Mouse (Mus musculus) bone marrow macrophage, adult 2 months (primary cell): Measurements from ENCODE around the gene Col9a1. TPM values are rescaled to one million over a fixed set of nuclear protein-coding genes. Genes with fewer than 3 reads are reported as not detected.

ENCODE experiments used
- H3K27ac ChIP-seq: 2 replicates; pipeline ENCODE4 v1.5.1; 2012; ENCODE audit warnings: low read depth, low read length; ENCODE audit not compliant: insufficient read depth
- H3K4me1 ChIP-seq: 2 replicates; pipeline ENCODE4 v1.6.1; 2012; ENCODE audit warnings: low read length; ENCODE audit not compliant: control insufficient read depth, insufficient read depth
- H3K4me3 ChIP-seq: 2 replicates; pipeline ENCODE4 v1.5.1; 2012; ENCODE audit warnings: mild to moderate bottlenecking, low read length, moderate library complexity; ENCODE audit not compliant: insufficient read depth
- CTCF ChIP-seq: IDR thresholded peaks from 2 replicates; pipeline ENCODE4 v1.5.1; 2012; ENCODE audit warnings: low read depth, mild to moderate bottlenecking, low read length, moderate library complexity
- POLR2A ChIP-seq: IDR thresholded peaks from 2 replicates; pipeline ENCODE4 v1.6.1; 2012; ENCODE audit warnings: mild to moderate bottlenecking, low read depth, low read length, borderline replicate concordance
- polyA plus RNA-seq: library from polyadenylated mRNA; stranded (reverse); fragments of >200 nt; gene quantifications from 2 replicates; pipeline ENCODE4 v1.2.4, GENCODE M21; 2012; ENCODE audit not compliant: missing spikeins, insufficient read depth, insufficient read length

The Col9a1 gene
- polyA plus RNA-seq, 1 experiment = not detected

DNA sequence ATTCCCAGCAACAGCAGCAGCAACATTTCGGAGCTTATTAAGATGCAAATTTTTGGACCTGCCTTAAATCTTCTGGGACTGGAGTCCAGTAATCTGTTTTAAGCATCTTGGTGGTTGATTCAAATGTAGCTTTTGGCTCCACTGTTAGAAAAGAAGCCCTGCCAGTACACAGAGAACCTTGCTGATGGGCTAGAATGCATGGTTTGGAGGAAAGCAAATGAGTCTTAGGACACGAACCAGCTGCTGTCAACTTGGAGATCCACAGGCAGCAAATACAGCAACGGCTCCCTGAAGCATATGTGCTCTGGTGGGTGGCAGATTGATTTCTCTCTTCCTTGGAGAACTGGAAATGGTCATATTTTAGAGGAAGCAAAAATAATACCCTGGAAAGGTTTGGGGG, 4.8 kb upstream of the Col9a1 start:
- TF ChIP-seq POLR2A (no peak), CTCF (no peak)
- H3K4me1 ChIP-seq = no peaks in the 10 kb centered on the region
- H3K27ac ChIP-seq = no peak overlapping the region
- H3K4me3 ChIP-seq = no peak overlapping the region

DNA sequence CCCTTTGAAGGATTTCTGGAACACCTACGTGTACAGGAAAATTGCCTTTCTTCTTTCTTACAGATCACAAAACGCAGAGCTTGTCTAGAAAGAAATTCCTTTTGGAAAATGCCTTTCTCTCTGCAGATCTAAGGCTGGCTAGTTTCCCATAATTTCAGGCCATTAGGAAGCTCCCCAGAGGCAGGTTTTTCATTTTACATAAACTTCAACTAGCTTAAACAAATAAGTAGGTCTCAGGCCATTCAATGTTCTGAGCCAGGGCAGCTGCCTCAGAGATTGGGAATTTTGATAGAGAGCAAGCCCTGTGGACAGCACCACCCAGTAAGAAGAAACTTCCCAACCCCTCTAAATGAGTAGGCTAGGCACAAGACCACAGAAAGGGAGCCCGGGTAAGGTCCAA, 1.6 kb upstream of the Col9a1 start:
- Histone ChIP-seq H3K4me1 (no peaks in the 10 kb centered on the region), H3K27ac (no peak overlapping the region), H3K4me3 (no peak overlapping the region)
- TF ChIP-seq CTCF (no peak), POLR2A (no peak)

DNA sequence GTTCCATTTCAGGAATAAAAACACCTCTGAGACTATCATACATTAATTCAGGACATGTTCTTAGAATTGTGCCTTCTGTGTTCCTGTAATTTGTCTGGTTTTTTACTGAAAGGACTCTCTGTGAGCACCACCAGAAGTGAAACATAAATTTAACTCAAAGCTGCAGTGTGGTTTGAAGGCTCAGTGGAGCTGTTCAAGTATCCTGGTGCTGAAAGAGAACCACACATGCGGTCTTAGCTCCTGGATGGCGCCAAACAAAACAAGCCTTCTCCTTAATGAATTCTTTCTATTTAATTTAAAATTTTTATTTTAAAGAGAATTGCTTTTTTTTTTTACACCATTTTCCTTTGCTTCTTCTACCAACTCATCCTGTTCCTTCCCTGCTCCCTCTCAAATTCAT, 2.4 kb downstream of the Col9a1 start:
- no peak overlapping the region for H3K4me3 ChIP-seq

DNA sequence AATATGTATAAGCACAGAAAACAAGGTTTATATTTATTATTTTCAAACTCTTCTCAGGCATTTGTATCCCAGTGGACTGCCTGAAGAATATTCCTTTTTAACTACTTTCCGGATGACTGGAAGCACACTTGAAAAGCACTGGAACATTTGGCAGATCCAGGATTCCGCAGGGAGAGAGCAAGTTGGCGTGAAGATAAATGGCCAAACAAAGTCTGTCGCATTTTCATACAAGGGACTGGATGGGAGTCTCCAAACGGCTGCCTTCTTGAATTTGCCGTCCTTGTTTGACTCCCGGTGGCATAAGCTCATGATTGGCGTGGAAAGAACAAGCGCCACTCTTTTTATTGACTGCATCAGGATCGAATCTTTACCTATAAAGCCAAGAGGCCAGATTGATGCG, 7.6 kb downstream of the Col9a1 start:
- no peaks in the 10 kb centered on the region for H3K4me1 ChIP-seq
- no peak for TF ChIP-seq POLR2A
- TF ChIP-seq CTCF = no peak
- no peak overlapping the region for H3K27ac ChIP-seq

More for the DNA sequence above, 2.4 kb downstream of the Col9a1 start:
- no peaks in the 10 kb centered on the region for H3K4me1 ChIP-seq
- TF ChIP-seq CTCF (no peak), POLR2A (no peak)
- no peak overlapping the region for H3K27ac ChIP-seq

DNA sequence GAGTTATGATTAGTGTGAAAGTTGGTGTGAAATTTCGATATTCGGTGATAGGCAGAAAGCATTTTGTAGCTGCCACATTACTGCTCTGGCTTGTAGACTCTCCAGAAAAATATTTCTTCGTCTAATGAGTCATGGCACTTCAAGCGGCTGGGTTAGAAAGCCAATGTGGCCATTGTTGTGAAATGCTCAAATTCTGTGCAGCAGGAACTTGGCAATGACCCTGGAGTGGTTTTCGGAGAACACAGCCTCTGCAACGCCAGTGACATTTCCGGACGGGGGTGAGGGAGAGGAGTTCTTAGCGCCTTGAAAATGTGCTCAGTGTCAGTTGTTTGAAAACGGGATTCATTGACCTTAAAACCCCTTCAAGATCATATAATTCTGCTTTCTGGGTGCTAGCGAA, 9.6 kb downstream of the Col9a1 start:
- no peak overlapping the region for H3K4me3 ChIP-seq
- H3K4me1 ChIP-seq = no peaks in the 10 kb centered on the region
- TF ChIP-seq POLR2A = no peak
- no peak for TF ChIP-seq CTCF
- H3K27ac ChIP-seq = no peak overlapping the region

More for the DNA sequence above, 7.6 kb downstream of the Col9a1 start:
- H3K4me3 ChIP-seq = no peak overlapping the region

DNA sequence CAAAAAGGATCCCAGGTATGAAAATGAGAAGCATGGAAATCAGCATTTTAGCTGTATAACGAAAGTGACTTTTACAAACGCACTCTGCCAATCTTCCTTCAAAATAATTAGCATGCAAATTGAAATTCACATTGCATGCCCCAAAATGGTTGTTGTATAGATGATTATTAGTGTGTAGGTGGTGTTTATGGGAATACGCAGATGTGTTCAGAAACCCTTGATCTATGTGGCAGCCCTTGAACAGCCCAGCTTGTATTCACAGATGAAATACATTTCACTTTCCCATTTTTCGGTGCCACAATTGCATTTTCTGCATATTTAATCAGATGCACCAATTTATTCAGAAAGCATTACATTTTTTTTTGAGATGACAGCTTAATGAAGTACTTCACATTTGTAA, 14.3 kb downstream of the Col9a1 start:
- Histone ChIP-seq H3K27ac (no peak overlapping the region), H3K4me1 (no peaks in the 10 kb centered on the region), H3K4me3 (no peak overlapping the region)
- TF ChIP-seq CTCF = no peak
- TF ChIP-seq POLR2A = no peak

DNA sequence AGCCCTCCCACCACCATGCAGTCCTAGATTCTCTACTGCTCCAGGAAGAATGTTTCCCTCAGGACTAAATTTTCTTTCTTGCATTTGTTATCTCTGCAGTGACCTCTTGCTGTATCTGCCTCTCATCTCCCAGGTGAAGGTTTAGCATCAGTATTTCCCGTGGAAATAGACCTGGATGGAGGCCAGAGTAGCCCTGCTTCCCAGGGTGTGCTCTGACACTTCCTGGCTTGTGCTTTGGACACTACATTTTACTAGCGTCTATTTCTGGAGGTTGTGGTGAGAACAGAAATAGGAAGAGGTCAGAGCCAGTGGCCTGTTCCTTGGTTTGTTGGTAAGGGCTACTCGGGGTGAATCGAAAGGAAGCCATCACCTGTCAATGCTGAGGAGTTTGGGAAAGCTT, 16.7 kb downstream of the Col9a1 start:
- H3K27ac ChIP-seq = no peak overlapping the region
- H3K4me1 ChIP-seq = no peaks in the 10 kb centered on the region
- H3K4me3 ChIP-seq = no peak overlapping the region
- TF ChIP-seq POLR2A (no peak), CTCF (no peak)

DNA sequence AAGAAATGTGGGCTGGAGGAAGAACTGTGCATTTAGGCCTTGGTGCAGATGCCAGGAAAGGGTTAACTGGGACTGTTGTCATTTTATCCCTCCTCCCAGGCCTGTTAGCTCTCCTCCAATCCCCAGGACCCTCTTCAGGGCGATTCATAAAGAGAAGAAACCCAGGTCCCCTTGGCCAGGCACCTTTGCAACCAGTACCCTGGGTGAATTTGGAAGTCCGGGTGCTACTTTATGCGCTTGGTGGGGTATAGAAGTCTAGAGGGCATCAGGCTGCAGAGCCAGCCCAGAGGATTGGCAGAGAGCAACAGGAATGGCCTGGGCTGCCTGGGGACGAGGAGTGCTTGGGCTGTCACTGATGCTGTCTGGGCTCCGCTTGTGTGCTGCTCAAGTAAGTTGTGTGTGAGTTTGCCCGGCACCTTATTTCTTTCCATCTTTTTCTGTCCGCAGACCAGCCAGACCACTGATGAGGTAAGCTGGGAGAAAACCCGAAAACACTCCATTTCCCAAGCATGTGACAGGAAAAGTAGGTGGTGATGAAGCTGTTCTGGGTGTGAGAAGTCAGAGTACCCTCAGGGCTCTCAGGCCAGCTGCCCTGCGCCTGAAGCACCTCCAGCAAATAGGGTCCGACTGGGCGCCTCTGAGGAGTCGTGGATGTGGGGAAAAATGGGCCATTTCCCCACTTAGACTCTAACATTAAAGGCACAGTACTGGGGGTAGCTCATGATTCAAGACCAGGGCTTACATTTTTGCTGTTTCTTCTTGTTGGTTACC, 17.8 kb downstream of the Col9a1 start:
- H3K27ac ChIP-seq = no peak overlapping the region

DNA sequence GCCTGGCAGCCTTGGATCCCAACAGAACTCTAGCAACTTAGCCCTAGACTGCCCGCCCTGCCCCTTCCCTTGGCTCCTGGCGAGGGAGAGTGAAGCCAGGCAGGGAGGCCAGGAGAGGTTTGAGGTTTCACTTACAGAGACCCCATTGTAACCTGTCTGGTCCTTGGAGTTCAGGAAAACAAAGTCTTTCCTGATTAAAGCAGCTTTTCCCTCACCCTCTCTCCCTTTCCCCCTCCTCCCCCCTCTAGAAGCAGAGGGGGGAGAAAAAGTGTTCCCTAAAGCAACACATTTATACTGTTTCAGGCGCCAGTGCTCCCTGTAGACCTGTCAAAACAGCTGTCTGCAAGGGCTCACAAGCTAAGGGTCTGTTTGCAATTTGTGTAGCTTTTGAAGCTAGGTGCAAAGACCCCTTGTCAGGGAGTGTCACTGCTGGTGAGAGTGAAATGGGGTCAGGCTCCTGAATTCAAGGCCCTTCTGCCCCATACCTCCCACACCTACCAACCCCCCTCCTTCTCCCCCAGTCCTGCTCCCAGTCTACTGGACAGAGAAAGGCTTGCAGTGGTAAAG, 18.6 kb downstream of the Col9a1 start:
- Histone ChIP-seq H3K27ac (no peak overlapping the region), H3K4me3 (no peak overlapping the region), H3K4me1 (no peaks in the 10 kb centered on the region)
- no peak for TF ChIP-seq CTCF
- TF ChIP-seq POLR2A = no peak

More for the DNA sequence above, 17.8 kb downstream of the Col9a1 start:
- no peak for TF ChIP-seq CTCF
- no peak for TF ChIP-seq POLR2A
- H3K4me1 ChIP-seq = no peaks in the 10 kb centered on the region
- no peak overlapping the region for H3K4me3 ChIP-seq

DNA sequence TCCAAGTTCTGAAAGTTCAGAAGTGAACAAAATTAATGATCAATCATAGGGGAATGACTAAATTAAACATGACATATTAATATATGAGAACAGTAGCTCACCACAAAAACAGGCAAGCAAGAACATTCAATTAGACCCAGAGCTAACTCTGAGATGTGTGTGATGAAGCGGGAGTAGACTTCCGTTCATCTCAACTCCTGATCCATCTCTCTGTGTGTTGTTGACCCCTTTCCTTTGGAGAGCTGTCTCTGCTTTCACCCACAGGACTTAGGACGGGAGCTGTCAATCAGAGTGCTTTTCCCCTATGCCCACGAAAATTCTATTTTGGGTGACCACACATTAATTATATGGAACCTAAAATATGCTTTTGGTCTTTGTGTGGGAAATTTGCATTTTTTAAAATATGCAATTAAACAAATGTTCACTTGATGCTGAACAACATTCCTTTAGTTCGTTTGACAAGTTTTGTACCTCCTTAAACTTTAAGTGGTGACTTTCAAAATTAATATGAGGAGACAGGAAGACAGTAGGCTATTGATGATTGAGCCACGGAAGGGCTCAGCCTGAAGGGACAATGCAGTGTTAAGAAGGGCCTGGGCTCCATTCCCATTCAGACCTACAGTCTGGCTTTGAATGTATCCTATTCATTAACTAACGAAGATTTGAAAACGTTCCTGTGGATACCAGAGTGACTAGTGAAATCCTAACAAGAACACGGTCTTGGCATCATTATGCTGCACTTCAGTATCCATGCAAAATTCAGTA, 34.4 kb downstream of the Col9a1 start:
- H3K4me1 ChIP-seq = no peaks in the 10 kb centered on the region
- TF ChIP-seq POLR2A (no peak), CTCF (no peak)
- no peak overlapping the region for H3K4me3 ChIP-seq
- no peak overlapping the region for H3K27ac ChIP-seq
